Comparison of ENCODE assay signal across 8 mouse cellular contexts in genomic region chr3:9610426-9610825, GRCm38 (mm10). TPM values are rescaled to one million over a fixed set of nuclear protein-coding genes. Genes with fewer than 3 reads are reported as not detected.
DNase-seq lines count a peak whose midpoint lies in the region; ATAC-seq and TF ChIP-seq lines count a peak whose summit lies in the region.

No protein-coding gene starts in this region.

- H3K9me3 ChIP-seq in heart, embryonic 14.5 days (ENCODE audit: control insufficient read depth, low read length): no peaks in the 10 kb centered on the region
- H3K9me3 ChIP-seq in hindbrain, embryonic 14.5 days (ENCODE audit: control insufficient read depth, low read length): no peaks in the 10 kb centered on the region
- H3K9me3 ChIP-seq in midbrain, embryonic 14.5 days (ENCODE audit: control insufficient read depth, low read length): no peaks in the 10 kb centered on the region

- no peak for DNase-seq in heart, adult 9 months (ENCODE audit: low spot score in 2 of 2)
- DNase-seq in hindbrain, embryonic 14.5 days (ENCODE audit: low spot score): no peak
- DNase-seq in midbrain, embryonic 14.5 days: peak; percentile 13
- no peak for DNase-seq in gastrocnemius, postnatal 10 days
- DNase-seq in thymus, adult 18-20 months: no peak
- DNase-seq in adrenal gland, adult 2 months: no peak

- no peaks in the 10 kb centered on the region for H3K36me3 ChIP-seq in heart, embryonic 14.5 days (ENCODE audit: control insufficient read depth, insufficient read depth, low read length)
- H3K36me3 ChIP-seq in hindbrain, embryonic 14.5 days (replicated peaks; ENCODE audit: control insufficient read depth, insufficient read depth): no peaks in the 10 kb centered on the region
- H3K36me3 ChIP-seq in midbrain, embryonic 14.5 days (ENCODE audit: control insufficient read depth, insufficient read depth, low read length): no peaks in the 10 kb centered on the region

- peaks cover 4 to 20% of the 10 kb centered on the region in 2 experiments for H3K4me1 ChIP-seq in heart, embryonic 14.5 days (ENCODE audit: control insufficient read depth in 2 of 2, insufficient read depth in 2 of 2, low read length in 2 of 2)
- peaks cover 22% of the 10 kb centered on the region for H3K4me1 ChIP-seq in bone marrow macrophage, adult 2 months (ENCODE audit: control insufficient read depth, insufficient read depth, low read length)
- peaks cover 23% of the 10 kb centered on the region for H3K4me1 ChIP-seq in hindbrain, embryonic 14.5 days (replicated peaks; ENCODE audit: control insufficient read depth, insufficient read depth, low read length)
- peaks cover 17% of the 10 kb centered on the region for H3K4me1 ChIP-seq in midbrain, embryonic 14.5 days (ENCODE audit: control insufficient read depth, insufficient read depth, low read length)

- ATAC-seq in heart, embryonic 14.5 days (ENCODE audit: insufficient number of reproducible peaks, insufficient read depth, low FRiP score, low read depth): no peak
- ATAC-seq in hindbrain, embryonic 14.5 days (ENCODE audit: low FRiP score): peak; percentile 10; the same call in 1 of the 2 replicates
- ATAC-seq in midbrain, embryonic 14.5 days (ENCODE audit: low FRiP score, low TSS enrichment): no peak

- TF ChIP-seq POLR2A in bone marrow macrophage, adult 2 months (IDR thresholded peaks at IDR 0.05; ENCODE audit: borderline replicate concordance, low read depth, low read length): no peak

- H3K27me3 ChIP-seq in heart, embryonic 14.5 days (ENCODE audit: control insufficient read depth, insufficient read depth, low read length): no peaks in the 10 kb centered on the region
- H3K27me3 ChIP-seq in hindbrain, embryonic 14.5 days (ENCODE audit: control insufficient read depth, insufficient read depth, low read length): no peaks in the 10 kb centered on the region
- H3K27me3 ChIP-seq in midbrain, embryonic 14.5 days (ENCODE audit: control insufficient read depth, insufficient read depth, low read length): 0 out of 2 replicates have a peak, but pooled peaks cover 9% of the 10 kb centered on the region

- H3K4me3 ChIP-seq in heart, embryonic 14.5 days (ENCODE audit: control insufficient read depth in 1 of 2, insufficient read depth in 1 of 2, low read depth in 1 of 2, low read length in 2 of 2): peak overlapping the region; percentile 92 to 99; a peak in 3 of 4 replicates
- H3K4me3 ChIP-seq in bone marrow macrophage, adult 2 months (ENCODE audit: insufficient read depth, low read length): peak overlapping the region; percentile 100
- H3K4me3 ChIP-seq in hindbrain, embryonic 14.5 days (replicated peaks; ENCODE audit: low read length): peak overlapping the region; percentile 68
- peak overlapping the region; percentile 75 for H3K4me3 ChIP-seq in midbrain, embryonic 14.5 days (replicated peaks; ENCODE audit: low read depth, low read length)

- H3K27ac ChIP-seq in heart, embryonic 14.5 days (replicated peaks in 1 of 2; ENCODE audit: control insufficient read depth in 1 of 2, insufficient read depth in 1 of 2, low read depth in 2 of 2, low read length in 2 of 2): peak overlapping the region; percentile 90 to 97; a peak in 3 of 4 replicates
- no peak overlapping the region for H3K27ac ChIP-seq in bone marrow macrophage, adult 2 months (ENCODE audit: insufficient read depth, low read depth, low read length)
- peak overlapping the region; percentile 96; the same call in 1 of the 2 replicates for H3K27ac ChIP-seq in hindbrain, embryonic 14.5 days
- peak overlapping the region; percentile 96; the same call in 1 of the 2 replicates for H3K27ac ChIP-seq in midbrain, embryonic 14.5 days (replicated peaks; ENCODE audit: low read depth, low read length)

- no peak overlapping the region; the same call in 1 of the 2 replicates for H3K9ac ChIP-seq in heart, embryonic 14.5 days (ENCODE audit: low read length)
- no peak overlapping the region; the same call in 1 of the 2 replicates for H3K9ac ChIP-seq in hindbrain, embryonic 14.5 days
- H3K9ac ChIP-seq in midbrain, embryonic 14.5 days (replicated peaks; ENCODE audit: low read length): no peak overlapping the region; the same call in 1 of the 2 replicates

- TF ChIP-seq CTCF in bone marrow macrophage, adult 2 months (IDR thresholded peaks at IDR 0.05; ENCODE audit: low read depth, low read length): no peak

- peak overlapping the region; percentile 69 for H3K4me2 ChIP-seq in heart, embryonic 14.5 days (ENCODE audit: low read length)
- H3K4me2 ChIP-seq in hindbrain, embryonic 14.5 days (replicated peaks): peak overlapping the region; percentile 84
- H3K4me2 ChIP-seq in midbrain, embryonic 14.5 days (ENCODE audit: low read length): peak overlapping the region; percentile 83

- WGBS in heart, embryonic 14.5 days: 81% methylated on average over 2 of the region's 2 CpGs
- 83% methylated on average over 2 of the region's 2 CpGs for WGBS in hindbrain, embryonic 14.5 days
- 84% methylated on average over 2 of the region's 2 CpGs for WGBS in midbrain, embryonic 14.5 days

RNA-seq across cellular contexts. Expression of gene Zfp704, which starts 0.5 kb away (rescaled TPM):
- polyA plus RNA-seq in heart, embryonic 14.5 days (2014; fragmentation: Nextera tagmentation; extraction: Ambion mirVana): 8.1 and 9.2 TPM in 2 replicates
- 10.5 TPM in 2 replicates for polyA plus RNA-seq in bone marrow macrophage, adult 2 months (2012; ENCODE audit: insufficient read depth, insufficient read length, missing spikeins)
- 14.7 and 15.7 TPM in 2 replicates for polyA plus RNA-seq in hindbrain, embryonic 14.5 days (2014; fragmentation: Nextera tagmentation; extraction: Ambion mirVana)
- 14.8 and 14.9 TPM in 2 replicates for polyA plus RNA-seq in midbrain, embryonic 14.5 days (2014; fragmentation: Nextera tagmentation; extraction: Ambion mirVana)
- 10 to 100 TPM; 13.4 to 16.6 TPM for total RNA-seq in gastrocnemius, postnatal 10 days (2021)
- 10 to 100 TPM in 1 of 2 experiments, 1 to 10 TPM in 1; 9.7 to 12.5 TPM for total RNA-seq in adrenal gland, adult 2 months (2021)
- 2.4 and 3.3 TPM in 2 replicates for polyA plus RNA-seq in adrenal gland, adult 2 months (2012; rRNA removed)
